Mouse (Mus musculus): ENCODE results near the gene Dcps.
A peak's percentile ranks its signal among the peaks of the same experiment; 100 is the strongest.

The Dcps gene

GRCm38 (mm10) chr9:35131637-35132397 is 44.0 kb downstream of the Dcps start:
- peak; percentile 55 to 73 for DNase-seq (ENCODE audit: low spot score in 2 of 2)

DNA sequence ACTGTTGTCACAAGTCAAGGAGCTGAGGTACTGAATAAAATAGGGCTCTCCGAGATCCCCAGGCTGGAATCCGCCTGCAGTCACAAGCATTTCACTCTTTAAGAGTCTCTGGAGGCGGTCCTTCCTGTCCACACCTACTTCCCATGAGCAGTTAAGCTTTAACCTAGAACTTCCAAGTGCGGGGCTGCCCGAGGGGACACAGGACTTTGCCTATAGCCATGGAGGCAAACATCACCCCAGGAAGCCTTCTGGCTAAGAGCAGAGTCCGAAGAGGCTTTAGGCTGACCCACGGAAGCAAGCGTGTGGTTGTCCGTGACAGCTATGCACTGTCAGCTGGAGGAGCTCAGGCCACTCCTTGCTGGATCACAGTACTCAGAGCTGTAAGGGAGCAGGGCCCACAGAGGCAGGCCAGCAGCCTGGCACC is 46.9 kb downstream of the Dcps start:
- DNase-seq (ENCODE audit: low spot score in 2 of 2): no peak

- DNase-seq (ENCODE audit: low spot score in 2 of 2): no peak
Measured at GRCm38 (mm10) chr9:35128564-35128963, 47.3 kb downstream of the Dcps start.

- DNase-seq (ENCODE audit: low spot score in 2 of 2): no peak
Measured at GRCm38 (mm10) chr9:35127561-35127960, 48.3 kb downstream of the Dcps start.

DNA sequence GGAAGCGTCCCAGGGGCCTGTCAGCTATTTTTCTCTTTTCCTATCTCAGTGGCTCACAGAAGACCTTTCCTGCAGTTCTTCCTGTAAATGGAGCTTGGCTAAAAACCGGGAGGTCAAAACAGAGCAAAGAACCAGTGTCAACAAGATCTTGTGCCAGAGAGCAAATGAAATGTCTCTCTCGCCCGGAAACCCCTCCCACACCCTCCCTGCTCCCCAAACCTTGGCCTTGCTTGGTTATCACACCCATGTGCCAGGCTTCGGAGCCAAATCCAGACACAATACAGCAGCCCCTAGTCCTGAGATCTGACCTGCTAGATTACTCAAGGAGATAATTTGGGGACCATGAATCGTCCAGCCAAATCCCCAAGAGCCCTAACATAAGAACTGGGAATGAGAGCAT is 48.7 kb downstream of the Dcps start:
- no peak for DNase-seq (ENCODE audit: low spot score in 2 of 2)

- DNase-seq (ENCODE audit: low spot score in 2 of 2): no peak
Measured at GRCm38 (mm10) chr9:35124678-35124955, 51.2 kb downstream of the Dcps start.

GRCm38 (mm10) chr9:35123804-35124677 is 51.8 kb downstream of the Dcps start:
- no peak for DNase-seq (ENCODE audit: low spot score in 2 of 2)

DNA sequence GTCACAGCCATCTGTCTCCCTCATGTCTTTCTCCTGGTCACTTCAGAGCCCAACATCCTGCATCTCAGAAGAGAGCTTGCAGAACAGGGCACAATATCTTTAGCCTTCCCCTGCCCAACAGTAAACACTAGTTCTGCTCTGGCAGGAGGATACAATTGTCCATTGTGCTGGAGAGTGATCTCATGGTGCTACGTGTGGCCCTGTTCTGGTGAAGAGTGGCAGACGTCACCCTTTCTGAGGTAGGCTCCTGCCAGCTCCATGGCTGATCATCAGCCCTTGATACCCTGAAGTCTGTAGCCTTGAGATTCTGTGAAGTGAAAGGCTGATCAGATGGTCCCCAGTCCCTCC is 52.4 kb downstream of the Dcps start:
- no peak for DNase-seq (ENCODE audit: low spot score in 2 of 2)

DNA sequence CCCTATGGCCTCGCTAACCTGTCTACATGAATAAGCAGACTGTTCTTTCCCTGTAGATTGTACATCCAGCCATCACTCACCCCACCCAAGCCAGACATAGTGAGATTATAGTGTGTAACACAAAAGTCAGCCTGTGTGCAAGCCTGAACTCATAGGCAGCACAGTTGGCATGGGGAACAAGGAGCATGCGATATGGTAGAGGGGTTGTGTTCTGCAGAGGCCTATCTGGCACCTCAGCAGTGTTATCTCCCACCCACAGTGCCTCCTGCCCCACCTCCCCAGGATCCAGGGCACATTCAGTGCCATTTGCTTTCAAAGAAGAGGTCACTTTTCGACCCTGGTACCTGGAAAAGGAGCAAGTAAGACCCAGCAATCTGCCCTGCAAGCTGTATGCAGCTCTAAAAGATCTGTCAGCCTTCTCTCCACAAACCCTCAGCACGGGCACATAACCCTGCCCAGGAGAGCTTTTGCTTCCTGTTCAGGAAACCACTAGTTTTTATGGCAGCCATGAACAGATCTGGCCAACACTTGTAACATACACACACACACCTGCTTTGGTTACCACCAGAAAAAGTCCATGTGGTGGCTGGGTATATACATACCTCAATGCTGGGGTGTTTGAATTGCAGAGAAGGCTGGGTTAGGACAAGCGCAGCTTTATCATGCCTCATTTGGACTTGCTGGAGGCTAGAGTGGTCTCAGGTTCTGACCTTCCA is 53.2 kb downstream of the Dcps start:
- DNase-seq (ENCODE audit: low spot score in 2 of 2): no peak

DNA sequence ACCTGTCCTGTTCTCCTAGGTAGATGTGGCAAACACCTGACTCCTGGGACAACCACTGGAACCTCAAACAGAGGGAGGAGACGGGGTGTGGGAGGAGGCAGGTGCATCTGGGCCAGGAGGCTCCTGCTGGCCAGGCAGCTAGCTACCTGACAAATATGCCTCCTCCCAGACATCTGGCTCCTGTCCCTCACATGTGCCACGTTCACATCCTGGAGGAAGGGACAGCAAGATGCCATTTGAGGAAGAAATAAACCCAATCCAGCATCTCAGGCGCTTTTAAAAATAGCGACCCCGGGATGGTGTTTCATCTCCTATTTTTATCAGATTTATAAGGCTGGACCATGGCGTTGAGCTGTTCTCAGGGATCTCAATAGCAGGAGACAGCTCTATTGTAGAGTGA is 56.7 kb downstream of the Dcps start, which contains the start of gene St3gal4:
St3gal4 (minus strand) TSS at position 101 of the 400 bp plus-strand sequence.
- no peak for DNase-seq (ENCODE audit: low spot score in 2 of 2)

DNA sequence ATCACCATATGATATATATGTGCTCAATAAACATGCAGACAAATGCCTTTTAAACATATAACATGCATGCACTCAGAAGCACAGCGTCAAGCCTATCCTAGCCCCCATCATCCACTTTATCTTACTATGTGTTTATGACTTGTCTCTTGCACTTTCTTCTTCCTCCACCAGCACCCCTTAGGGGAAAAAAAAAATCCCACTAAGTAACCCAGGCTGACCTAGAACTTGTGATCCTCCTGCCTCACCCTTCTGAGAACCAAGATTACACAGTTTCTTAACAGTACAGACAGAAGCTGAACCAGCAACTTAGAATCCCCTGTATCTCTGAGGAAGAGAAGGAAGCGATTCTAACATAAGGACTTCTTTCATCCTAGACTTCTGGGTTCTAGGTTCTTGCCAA is 57.3 kb downstream of the Dcps start:
- no peak for DNase-seq (ENCODE audit: low spot score in 2 of 2)

DNA sequence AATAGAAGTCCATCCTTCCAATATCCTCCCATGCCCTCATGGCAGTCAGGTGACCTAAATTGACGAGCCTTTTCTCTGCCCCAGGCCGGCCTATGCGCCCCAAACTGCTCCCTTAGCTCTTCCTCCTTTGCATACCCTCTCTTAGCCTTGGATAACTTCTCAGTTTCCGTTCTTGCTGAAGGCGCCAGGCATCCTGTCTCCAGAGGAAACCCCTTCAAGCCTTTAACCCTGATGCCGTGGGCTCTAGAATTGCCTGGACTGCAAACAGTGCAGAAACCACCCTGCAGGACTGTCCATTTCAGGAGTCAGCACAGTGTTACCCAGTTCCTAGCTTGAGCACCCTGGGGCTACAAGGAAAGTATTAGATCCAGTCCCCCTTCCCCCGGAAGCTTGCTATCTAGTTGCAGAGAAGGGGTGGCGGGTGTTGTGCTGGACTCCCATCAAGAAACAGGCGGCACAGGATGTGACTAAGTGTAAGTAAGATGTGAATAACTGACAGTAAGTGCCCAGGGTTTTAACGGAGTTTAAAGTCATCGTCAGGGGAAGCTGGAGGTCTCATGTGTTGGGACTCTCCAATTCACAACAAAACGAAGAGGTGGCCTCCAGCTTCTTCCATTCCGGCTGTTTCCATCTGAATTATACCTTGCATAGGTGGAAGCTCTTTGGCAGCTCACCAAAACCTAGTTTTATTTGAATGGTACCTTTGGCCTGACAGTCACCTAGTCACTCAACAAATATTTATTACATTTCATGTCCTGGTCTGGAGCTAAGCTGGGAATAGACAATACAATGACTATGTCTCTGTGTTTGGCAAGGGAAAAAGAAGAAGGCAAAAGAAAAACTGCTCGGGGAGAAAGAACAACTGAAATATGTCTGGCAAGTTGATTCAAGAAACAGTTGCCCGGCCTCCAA is 58.2 kb downstream of the Dcps start:
- DNase-seq (ENCODE audit: low spot score in 2 of 2): no peak

DNA sequence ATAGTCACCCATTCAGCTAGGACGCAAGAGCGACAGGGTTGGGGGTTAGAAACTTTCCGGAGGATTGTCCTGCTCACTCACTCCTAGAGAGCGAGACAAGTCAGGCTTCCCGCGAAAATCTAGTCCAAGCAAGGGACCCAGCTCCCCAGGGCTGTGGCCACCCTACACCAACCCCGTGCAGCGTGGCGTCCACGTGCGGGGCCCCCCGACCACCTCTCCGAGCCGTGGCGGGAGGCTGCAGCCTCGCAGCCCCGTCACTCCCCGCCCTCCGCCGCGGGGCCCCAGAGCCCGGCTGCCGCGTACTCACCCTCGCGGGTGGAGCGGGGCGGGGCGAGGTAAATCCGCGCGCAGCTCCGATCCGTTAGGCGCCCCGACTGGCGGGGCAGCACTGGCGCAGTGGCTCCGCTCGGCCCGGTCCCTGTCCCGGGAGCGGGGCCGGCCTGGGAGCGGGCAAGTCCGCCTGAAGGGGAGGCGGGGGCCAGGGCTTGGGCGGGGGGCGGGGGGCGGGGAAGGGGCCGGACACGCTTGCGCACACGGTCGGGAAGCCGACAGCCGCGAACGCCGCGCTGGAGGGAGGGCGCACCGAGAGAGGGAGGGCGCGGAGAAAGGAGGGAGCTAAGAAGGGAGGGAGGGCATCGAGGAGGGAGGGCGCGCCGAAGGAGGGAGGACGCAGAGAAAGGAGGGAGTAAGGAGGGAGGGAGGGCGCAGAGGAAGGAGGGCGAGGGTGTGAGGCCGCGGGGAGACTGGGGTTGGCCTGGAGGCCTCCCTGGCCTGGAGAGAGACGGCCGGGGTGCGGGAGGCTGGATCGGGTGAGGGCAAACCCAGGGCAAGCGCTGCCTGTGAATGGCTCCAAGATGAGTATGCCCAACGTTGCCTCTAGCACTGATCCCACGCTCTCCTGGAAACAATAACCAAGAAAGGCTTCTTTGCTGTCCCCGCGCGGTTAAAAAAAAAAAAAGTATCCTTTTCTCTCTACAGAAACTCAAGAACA is 59.2 kb downstream of the Dcps start:
- peak; percentile 51 to 60 for DNase-seq (ENCODE audit: low spot score in 2 of 2)

- no peak for DNase-seq (ENCODE audit: low spot score in 2 of 2)
Measured at GRCm38 (mm10) chr9:35115804-35116203, 60.1 kb downstream of the Dcps start.

- no peak for DNase-seq (ENCODE audit: low spot score in 2 of 2)
Measured at GRCm38 (mm10) chr9:35115299-35115698, 60.6 kb downstream of the Dcps start.

GRCm38 (mm10) chr9:35114234-35114633 is 61.6 kb downstream of the Dcps start:
- no peak for DNase-seq (ENCODE audit: low spot score in 2 of 2)

GRCm38 (mm10) chr9:35111941-35112595 is 63.8 kb downstream of the Dcps start:
- DNase-seq (ENCODE audit: low spot score in 2 of 2): no peak

DNA sequence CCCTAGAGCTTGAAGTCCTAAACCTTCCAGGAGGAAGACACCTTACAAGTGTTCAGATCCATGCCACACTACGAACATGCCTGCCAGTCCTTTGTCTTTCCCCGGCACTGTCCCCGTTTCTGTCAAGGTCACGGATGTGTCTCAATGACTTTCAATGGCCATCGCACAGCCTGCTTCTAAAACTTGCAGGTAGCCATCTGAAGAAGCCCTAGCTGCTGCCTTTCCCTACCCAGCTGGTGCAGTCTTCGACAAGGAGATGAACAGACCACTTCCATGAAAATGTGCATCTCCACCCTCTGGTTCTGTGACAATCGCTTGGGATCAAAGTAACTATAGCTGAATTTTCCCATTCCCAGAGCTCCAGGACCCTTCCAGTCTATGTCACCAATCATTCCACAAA is 64.4 kb downstream of the Dcps start:
- no peak for DNase-seq (ENCODE audit: low spot score in 2 of 2)

GRCm38 (mm10) chr9:35110567-35110966 is 65.3 kb downstream of the Dcps start:
- no peak for DNase-seq (ENCODE audit: low spot score in 2 of 2)

- DNase-seq (ENCODE audit: low spot score in 2 of 2): no peak
Measured at GRCm38 (mm10) chr9:35110051-35110450, 65.8 kb downstream of the Dcps start.

Data from right cerebral cortex, postnatal 36 days (tissue).